Mouse (Mus musculus) adrenal gland, postnatal 14 days (tissue): ENCODE measurements around the gene Lbh. TPM values are rescaled to one million over a fixed set of nuclear protein-coding genes. Genes with fewer than 3 reads are reported as not detected.

ENCODE experiments used
- DNase-seq: peaks from one replicate; pipeline ENCODE4 v3.0.0; 2021; ENCODE audit warnings: mixed read lengths
- total RNA-seq: library from RNA; stranded (reverse); gene quantifications from 2 replicates; pipeline ENCODE4 v1.2.3, GENCODE M21; 2021

The Lbh gene
- total RNA-seq, 1 experiment from 2014 or later: 41.7 TPM

DNA sequence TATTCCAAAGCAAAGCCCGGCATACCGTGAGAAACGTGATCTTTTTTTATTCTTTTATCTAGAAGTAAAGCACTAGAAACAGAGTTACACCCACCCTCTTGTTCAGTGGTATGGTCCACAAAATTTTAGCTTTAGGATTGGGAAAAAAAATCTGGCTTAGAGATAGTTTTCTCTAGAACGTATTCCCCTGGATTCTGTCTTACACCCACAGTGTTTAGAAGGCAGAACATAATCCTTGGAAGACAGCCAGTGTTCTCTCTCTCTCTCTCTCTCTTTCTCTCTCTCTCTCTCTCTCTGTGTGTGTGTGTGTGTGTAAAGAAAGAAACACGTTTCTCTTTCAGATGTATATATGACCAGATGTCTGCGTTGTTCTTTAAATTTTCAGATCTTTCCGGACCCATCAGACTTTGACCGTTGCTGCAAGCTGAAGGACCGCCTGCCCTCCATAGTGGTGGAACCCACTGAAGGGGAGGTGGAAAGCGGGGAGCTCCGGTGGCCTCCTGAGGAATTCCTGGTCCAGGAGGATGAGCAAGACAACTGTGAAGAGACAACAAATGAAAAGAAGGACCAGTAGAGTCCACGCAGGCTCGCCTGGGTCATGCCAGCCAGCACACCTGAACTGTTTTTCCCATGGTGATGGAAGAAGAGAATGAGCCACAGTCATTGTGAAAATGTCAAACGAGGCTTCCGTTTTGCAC is 20.9 kb downstream of the Lbh start:
- no peak for DNase-seq

DNA sequence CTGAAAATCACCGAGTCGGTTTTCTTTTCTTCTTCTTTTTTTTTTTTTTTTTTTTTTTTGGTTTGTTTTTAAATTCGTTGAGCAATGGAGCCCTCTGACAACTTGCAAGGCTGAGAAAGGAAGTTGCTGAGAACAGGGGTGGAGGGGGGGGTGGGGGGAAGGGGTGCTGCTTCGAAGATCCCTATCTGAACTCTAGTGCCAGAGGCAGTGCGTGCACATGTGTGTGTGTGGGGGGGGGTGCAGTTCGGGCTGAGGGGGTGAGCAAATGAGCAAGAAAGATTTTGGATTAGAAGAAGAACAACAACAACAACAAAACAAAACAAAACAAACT is 21.4 kb downstream of the Lbh start:
- DNase-seq: no peak

DNA sequence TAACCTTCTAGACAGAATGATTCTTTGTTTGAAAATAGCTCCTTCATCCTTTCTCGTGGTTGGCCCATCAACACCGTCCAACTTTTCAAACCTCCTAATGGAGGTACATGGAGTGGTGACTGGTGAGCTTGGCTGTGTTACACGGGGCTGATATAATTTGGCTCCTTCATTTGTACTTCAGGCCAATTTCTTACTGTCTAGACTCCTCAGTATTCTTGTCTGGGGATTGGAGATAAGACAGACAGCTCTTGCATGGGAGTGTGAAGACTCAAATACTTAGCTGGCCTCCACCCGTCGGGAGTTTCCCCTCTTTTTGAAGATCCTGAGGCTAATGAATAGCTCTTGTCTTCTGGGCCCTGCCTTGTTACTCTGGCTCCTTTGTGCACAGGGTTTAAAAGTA is 26.3 kb downstream of the Lbh start:
- DNase-seq: no peak

GRCm38 (mm10) chr17:72947111-72947859 is 29.2 kb downstream of the Lbh start:
- no peak for DNase-seq

- no peak for DNase-seq
These were observed 30.0 kb downstream of the Lbh start for GRCm38 (mm10) chr17:72948119-72948518.

DNA sequence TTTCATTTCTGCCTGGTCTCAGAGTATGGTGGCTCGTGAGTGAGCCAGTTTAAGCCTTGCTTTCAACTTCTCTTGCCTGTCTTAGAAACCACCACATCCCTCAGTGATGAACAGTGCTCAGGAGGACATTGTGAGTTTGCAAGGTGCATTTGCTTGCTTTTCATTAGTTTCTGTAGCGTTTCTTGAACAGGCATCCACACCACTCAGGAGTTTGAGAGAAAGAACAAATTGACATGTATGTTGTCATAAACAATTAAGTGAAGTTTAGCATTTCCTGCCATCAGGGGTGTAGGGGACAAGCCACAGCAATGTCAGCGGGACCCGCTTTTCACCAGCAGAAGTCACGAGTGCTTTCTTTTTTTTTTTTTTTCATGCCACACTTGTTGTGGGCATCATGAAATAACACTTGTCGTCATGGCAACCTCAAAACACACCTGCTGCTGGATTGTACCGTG is 31.2 kb downstream of the Lbh start:
- DNase-seq: no peak

- no peak for DNase-seq
These were observed 33.2 kb downstream of the Lbh start for GRCm38 (mm10) chr17:72951331-72951730.

- DNase-seq: no peak
These were observed 35.9 kb downstream of the Lbh start for GRCm38 (mm10) chr17:72953811-72954685.

DNA sequence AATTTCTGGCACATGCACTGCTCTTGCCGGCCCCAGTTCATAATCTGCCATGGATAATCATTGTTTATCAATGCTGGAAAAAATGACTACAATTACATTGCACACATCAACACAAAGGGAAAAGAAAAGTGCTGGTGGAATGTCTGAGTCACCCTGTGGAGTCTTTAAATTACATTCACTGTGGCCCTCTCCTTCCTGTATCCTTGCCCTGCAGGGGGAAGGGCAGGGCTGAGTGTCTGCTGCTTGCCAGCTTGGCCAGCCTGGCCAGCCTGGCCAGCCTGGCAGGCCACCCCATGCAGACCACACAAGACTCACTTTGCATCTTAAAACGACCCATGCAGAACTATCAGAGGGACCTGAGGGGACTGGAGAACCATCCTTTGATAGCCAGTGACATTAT is 37.4 kb downstream of the Lbh start:
- no peak for DNase-seq

DNA sequence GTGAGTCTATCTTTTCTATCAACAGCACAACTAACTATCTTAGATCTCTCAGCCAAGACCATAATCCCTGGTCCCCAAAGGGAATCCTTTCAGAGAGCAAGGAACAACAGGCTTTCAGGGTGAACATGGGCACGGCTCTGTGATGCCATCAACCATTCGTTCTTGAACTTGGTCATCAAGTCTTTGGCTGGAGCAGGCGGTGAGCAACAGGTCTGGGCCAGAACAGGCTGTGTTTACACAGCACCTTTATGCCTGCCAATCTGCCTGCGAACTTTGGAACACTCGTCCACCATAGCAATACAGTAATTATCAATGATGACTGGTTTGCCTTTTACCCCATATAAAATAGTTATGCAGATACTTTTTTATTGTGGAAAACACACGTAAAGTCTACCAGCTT is 38.9 kb downstream of the Lbh start:
- DNase-seq: no peak

GRCm38 (mm10) chr17:72958886-72959285 is 40.8 kb downstream of the Lbh start:
- no peak for DNase-seq

DNA sequence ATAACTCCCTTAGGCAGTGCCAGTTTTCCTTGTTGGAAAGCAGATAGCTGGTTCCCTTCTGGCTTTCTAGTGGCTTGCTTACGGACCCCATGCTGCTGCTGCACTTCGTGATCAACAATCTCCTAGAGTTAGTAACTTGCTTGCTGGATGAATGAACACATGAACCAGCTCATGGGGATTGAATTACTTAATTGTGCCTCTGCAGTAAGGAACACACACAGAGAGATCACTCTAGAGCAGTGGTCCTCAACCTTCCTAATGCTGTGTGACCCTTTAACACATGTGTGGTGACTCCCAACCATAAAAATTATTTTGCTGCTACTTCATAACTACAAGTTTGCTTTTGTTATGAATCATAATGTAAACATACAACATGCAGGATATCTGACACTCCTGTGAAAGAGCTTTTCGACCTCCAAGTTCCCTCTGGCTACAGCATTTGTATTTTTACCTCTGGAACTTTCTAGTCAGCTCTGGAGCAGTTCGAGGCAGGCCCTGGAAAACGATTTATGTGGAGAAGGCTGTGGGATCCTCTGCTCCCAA is 41.5 kb downstream of the Lbh start:
- no peak for DNase-seq

DNA sequence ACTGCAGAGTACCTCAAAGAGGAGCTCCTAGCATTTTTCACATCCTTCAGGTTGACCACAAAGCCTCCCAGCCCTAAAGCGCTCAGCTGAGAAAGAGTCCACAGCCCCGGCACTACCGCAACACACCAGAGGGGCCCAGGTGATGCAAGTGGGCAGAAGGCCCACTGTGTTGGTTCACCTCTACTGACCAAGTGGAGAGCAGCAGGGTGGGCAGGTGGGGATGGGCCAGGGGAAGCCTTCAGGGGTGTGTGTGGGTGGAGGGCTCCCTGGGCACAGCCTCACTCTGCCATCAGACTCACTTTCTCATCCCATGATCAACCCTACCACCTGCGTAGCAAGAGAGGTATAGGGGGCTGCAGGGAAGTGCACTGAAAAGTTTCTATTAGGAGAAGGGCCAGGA is 42.1 kb downstream of the Lbh start:
- DNase-seq: no peak

GRCm38 (mm10) chr17:72960873-72961272 is 42.8 kb downstream of the Lbh start:
- DNase-seq: no peak

DNA sequence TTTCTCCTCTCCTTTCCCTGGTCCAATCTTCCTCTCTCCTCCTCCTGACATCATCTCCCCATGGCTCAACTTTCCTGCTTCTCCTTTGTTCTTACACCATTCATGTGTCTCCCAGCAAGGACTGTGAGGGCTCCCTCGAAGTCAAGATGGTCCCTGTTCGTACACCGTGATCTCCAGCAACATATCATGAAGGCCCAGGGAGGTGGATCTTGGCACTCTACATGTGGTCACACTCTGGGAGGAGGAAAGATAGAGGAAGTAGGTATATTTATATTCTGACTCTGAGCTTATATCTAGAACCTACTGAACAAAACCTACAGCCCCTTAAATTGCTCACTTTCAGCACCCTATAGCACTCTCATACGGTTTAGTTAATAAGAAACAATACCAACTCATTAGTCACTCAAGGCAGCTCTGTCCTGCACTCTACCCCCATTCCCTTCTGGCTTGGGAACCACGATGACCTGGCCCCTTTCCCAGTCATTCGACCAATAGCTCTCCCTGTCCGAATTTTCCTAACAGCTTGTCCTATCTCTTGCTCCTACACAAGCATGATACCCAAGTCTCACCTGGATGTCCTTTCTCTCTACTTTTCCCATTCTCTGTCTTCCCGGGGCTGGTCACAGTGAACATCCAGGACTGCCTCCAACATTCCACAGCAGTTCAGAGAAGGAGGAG is 44.0 kb downstream of the Lbh start:
- DNase-seq: peak; percentile 42

DNA sequence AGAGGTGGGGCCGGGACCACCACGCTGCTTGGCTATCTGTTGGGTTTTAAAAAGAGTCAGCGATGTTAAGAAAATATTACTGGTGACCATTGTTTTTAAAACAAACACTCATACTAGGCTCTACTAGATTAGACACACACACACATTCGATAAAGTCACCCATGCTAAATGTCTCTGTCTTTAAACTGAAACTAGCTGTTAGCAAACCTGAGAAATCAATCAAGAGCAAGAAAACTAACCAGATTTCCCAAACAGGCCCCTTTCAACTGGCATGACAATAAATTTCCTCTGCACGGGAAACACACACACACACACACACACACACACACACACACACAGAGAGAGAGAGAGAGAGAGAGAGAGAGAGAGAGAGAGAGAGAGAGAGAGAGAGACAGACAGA is 47.6 kb downstream of the Lbh start:
- no peak for DNase-seq

GRCm38 (mm10) chr17:72966091-72966531 is 48.0 kb downstream of the Lbh start:
- no peak for DNase-seq

DNA sequence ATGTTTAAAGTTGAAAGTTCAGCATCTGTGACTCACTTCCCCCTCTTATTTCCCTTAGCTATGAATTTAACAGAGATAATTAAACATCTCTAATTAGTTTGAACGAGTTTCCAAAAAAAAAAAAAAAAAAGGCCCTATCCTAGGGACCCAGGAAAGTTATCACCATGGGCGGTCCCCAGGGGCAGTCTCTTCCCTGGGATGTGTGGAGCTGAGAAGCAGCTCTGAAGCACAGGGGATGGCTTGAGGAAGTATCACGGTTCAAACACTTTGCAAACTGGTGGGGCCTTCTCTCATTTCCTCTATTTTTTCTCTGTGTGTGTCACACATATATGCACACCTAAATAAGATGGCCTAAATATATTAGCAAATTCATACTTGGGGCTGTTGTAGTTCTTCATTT is 48.8 kb downstream of the Lbh start:
- DNase-seq: no peak

GRCm38 (mm10) chr17:72967371-72968175 is 49.5 kb downstream of the Lbh start:
- no peak for DNase-seq

DNA sequence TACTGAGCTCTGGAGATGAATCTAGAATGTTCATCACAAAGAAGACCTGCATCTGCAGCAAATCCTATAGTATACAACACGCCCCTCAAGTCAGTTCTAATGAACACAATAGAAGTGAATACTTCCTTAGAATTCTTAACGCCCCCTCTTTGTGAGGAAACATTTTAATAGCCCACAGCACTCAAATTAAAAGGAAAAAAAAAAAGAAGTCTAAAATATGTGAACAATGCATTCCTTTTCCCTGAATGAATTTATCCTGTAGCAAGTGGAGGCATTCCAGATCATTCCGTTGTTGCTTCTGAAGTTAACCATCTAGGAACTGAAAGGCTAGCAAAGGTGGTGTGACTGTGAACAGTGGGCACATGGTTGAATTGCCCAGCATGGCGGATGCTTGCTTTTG is 50.6 kb downstream of the Lbh start:
- DNase-seq: no peak

DNA sequence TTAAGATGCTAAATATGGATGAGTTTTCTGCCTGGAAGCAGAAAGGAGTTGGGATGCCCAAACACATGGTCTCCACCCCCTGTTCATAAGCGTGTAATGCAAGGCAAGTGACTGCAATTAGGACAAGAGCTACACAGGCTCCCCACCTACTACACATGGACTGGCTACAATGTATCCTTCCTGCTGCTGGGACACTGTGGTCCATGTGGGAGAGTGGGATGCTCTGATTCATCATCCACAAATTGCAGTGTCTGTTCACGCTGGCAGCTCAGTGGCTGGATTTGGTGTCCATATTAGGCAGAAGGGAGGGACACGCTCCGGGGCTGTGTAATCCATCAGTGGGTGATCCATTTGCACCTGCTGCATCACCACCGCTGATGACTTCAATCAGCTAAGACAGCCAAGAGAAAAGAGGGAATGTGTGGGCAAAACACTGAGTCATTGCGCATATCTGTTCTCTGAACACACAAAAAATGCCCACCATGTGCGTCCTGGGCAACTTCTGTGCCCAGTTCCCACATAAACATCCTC is 52.6 kb downstream of the Lbh start:
- DNase-seq: no peak
